Mouse (Mus musculus): ENCODE results near the gene Ap1g2. TPM values are rescaled to one million over a fixed set of nuclear protein-coding genes. Genes with fewer than 3 reads are reported as not detected.
A peak's percentile ranks its signal among the peaks of the same experiment; 100 is the strongest.

Ap1g2 gene
- polyA plus RNA-seq, 1 experiment = 112 TPM

DNA sequence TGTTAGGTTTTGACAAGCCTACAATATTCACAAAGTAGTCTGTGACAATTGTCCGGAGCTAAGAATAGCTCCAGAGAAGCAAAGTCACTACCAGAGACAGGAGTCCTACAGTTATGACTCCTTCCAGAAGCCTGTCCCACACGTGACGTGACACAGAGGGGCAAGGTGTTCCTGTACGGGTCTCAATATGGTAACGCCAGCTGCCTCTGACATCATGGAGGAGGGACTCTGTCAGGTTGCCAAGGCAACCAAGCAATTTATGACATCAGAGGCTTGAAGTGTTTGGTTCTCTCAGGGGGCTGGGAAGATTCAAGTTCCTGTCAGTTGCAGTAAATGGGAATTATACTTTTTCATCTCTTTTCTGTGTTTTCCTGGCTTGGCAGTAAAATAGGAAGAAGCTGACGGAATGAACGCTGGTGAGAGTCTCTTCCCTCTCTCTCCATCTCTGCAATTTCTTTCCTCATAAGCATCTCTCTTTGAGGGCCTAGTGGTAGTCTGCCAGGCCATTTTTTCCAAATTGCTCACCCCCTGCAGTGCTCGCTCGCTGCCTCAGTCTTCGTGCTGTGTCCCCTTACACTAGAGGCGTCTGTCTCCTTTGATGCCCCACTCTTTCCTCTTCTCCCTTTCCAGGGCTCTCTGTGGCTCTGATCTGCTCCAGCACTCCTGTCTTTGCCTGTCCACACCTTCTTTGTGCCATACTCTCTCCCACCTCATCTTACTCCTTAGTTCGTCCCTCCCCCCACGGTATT, 17.0 kb downstream of the Ap1g2 start:
- no peak overlapping the region for H3K27ac ChIP-seq (ENCODE audit: control insufficient read depth, insufficient read depth, low read depth, low read length, poor library complexity)
- H3K4me3 ChIP-seq (replicated peaks; ENCODE audit: control insufficient read depth, low read depth, low read length) = no peak overlapping the region
- WGBS = 71% methylated on average over 13 of the region's 13 CpGs
- TF ChIP-seq POLR2A (IDR thresholded peaks at IDR 0.05; ENCODE audit: borderline replicate concordance, control insufficient read depth, low read depth, low read length) (no peak), CTCF (IDR thresholded peaks at IDR 0.05; ENCODE audit: control insufficient read depth, insufficient read depth, low read length) (no peak)
- H3K4me1 ChIP-seq (ENCODE audit: control insufficient read depth, insufficient read depth, low read length) = no peaks in the 10 kb centered on the region

DNA sequence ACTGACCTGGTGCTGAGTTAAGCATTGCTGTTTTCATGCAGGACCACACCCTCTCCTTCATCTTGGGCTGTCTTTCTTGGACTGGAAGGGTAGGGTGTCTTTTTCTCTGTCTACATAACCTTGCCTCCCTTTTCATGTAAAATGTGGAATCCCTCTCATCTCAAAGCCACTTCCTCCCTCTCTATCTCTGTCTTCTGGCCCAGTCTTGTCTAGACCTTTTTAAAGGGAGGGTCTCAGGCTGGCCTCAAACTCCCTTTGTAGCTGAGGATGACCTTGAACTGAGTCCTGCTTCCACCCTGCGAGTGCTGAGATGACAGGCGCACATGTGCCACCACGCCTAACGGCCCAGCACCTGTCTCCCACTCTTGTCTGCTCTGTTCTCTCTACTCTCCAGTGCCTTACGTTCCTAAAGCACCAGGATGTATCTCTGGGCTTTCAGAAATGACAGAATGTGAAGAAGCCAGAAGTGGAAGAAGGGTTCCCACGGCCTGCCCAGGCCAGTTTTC, 20.3 kb downstream of the Ap1g2 start:
- H3K27ac ChIP-seq (ENCODE audit: control insufficient read depth, insufficient read depth, low read depth, low read length, poor library complexity) = no peak overlapping the region
- no peaks in the 10 kb centered on the region for H3K4me1 ChIP-seq (ENCODE audit: control insufficient read depth, insufficient read depth, low read length)
- TF ChIP-seq POLR2A (IDR thresholded peaks at IDR 0.05; ENCODE audit: borderline replicate concordance, control insufficient read depth, low read depth, low read length) (no peak), CTCF (IDR thresholded peaks at IDR 0.05; ENCODE audit: control insufficient read depth, insufficient read depth, low read length) (no peak)
- WGBS = 79% methylated on average over 6 of the region's 6 CpGs
- no peak overlapping the region for H3K4me3 ChIP-seq (replicated peaks; ENCODE audit: control insufficient read depth, low read depth, low read length)

DNA sequence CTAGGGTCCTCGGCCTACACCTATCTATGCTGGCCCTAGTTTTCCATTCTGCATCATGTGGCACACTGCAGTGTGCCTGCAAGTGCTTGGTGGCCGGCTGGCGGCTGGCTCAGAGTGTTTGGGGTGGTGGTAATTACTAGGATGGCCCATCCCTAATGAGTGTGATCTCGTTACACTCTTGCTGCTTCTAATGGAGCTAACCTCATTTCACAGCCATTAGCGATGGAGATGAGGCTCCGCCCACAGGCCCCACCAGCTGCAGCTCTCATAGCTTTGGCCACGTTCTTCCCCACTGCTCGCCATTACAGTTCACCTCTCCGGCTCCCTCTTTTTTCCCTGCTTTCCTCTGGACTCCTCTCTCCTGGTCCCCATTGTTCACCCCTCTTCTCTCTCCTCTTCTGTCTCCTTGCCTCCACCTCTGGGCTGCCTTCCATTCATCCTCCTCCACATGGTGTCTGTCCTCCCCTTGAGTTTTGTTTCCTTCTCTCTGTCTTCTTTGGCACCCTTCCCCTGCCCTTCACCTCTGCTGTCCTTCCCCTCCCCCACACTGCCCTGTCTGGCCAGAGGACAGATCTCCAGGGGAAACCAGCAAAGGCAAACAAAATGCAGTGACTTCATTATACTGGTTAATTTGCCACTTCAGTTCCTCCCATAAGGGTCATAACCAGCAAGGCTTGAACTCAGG, 20.9 kb downstream of the Ap1g2 start:
- whole genome bisulfite sequencing = 78% methylated on average over 9 of the region's 9 CpGs
- no peaks in the 10 kb centered on the region for H3K4me1 ChIP-seq (ENCODE audit: control insufficient read depth, insufficient read depth, low read length)
- TF ChIP-seq POLR2A (IDR thresholded peaks at IDR 0.05; ENCODE audit: borderline replicate concordance, control insufficient read depth, low read depth, low read length) (no peak), CTCF (IDR thresholded peaks at IDR 0.05; ENCODE audit: control insufficient read depth, insufficient read depth, low read length) (no peak)
- H3K27ac ChIP-seq (ENCODE audit: control insufficient read depth, insufficient read depth, low read depth, low read length, poor library complexity) = no peak overlapping the region
- H3K4me3 ChIP-seq (replicated peaks; ENCODE audit: control insufficient read depth, low read depth, low read length) = no peak overlapping the region

DNA sequence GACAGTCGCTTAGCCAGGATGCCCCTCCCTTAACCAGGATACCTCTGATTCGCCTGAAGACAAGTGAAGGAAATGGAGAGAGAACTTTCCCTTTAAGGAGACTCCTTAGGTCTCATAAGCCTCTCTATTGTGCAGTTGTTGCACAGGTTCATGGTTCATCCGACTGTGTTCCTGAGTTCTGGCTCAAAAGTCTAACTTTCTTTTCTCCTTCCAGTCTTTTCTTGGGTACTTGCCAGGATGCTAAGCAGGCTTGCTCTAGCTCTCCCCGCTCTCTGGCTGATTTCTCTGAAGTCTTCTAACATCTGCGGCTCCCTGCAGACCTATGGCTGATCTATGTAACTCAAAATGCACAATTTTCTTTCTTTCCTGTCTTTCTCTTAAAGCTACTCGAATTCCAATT, 22.9 kb downstream of the Ap1g2 start:
- 83% methylated on average over 6 of the region's 6 CpGs for whole genome bisulfite sequencing
- TF ChIP-seq CTCF (IDR thresholded peaks at IDR 0.05; ENCODE audit: control insufficient read depth, insufficient read depth, low read length) (no peak), POLR2A (IDR thresholded peaks at IDR 0.05; ENCODE audit: borderline replicate concordance, control insufficient read depth, low read depth, low read length) (no peak)
- H3K4me1 ChIP-seq (ENCODE audit: control insufficient read depth, insufficient read depth, low read length) = no peaks in the 10 kb centered on the region
- no peak overlapping the region for H3K4me3 ChIP-seq (replicated peaks; ENCODE audit: control insufficient read depth, low read depth, low read length)
- H3K27ac ChIP-seq (ENCODE audit: control insufficient read depth, insufficient read depth, low read depth, low read length, poor library complexity) = no peak overlapping the region

DNA sequence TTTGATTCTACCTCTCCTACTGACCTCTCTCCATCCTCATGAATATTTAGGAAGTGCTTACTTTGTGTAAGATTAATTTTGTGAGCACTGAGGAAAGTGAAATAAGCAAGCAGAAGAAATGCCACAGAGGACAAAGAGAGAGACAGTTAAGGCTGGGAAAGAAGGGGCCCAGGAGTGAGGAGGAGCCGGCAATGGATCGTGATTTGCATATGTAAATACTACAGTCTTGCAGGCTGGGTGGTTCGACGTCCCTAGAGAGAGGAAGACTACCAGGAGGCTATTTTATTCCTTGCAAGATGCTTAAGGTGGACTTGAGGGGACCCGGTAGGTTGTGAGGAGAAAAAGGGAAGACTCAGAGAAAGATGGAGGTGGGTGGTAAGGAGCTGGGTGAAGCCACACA, 25.3 kb downstream of the Ap1g2 start:
- Histone ChIP-seq H3K4me3 (replicated peaks; ENCODE audit: control insufficient read depth, low read depth, low read length) (no peak overlapping the region), H3K27ac (ENCODE audit: control insufficient read depth, insufficient read depth, low read depth, low read length, poor library complexity) (no peak overlapping the region), H3K4me1 (ENCODE audit: control insufficient read depth, insufficient read depth, low read length) (no peaks in the 10 kb centered on the region)
- no peak for TF ChIP-seq POLR2A (IDR thresholded peaks at IDR 0.05; ENCODE audit: borderline replicate concordance, control insufficient read depth, low read depth, low read length)
- TF ChIP-seq CTCF (IDR thresholded peaks at IDR 0.05; ENCODE audit: control insufficient read depth, insufficient read depth, low read length) = no peak
- WGBS = 83% methylated on average over 5 of the region's 5 CpGs

DNA sequence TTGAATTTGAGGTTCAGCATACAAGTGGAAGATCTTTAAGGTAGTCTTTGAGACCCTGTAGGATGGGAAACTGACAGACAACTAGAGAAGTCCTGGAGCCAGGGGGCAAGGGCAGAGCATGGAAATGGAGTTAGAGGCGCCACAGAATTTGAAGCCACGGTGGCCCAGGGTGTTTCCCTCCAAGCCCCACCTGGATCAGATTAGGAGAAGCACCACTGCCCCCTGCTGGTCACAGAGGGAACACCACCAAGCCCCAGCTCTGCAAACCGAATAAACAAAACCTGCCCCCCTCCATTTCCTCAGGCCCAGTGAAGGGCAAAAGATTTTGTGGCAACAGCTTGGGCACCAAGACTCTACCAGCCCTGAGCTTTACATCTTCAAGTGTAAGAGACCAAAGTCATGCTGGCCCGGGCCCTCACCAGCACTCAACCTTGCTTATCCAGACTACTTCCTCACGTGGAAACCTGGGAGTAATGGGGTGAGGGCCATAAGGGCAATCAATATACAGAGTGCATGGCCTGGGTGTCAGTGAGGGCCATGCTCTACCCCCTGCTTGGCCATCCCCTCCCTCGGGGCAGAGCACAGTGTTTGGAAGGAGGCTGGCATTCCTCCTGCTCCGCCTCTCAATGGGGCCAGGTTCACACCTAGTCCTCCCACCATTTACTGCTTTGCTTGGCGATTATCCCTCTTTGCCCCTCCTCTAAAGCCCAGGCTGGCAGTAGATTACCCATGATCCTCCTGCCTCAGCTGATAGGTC, 27.0 kb downstream of the Ap1g2 start:
- 31% methylated on average over 8 of the region's 8 CpGs for WGBS
- TF ChIP-seq CTCF (IDR thresholded peaks at IDR 0.05; ENCODE audit: control insufficient read depth, insufficient read depth, low read length) (peak; percentile 89), POLR2A (IDR thresholded peaks at IDR 0.05; ENCODE audit: borderline replicate concordance, control insufficient read depth, low read depth, low read length) (no peak)
- Histone ChIP-seq H3K27ac (ENCODE audit: control insufficient read depth, insufficient read depth, low read depth, low read length, poor library complexity) (no peak overlapping the region), H3K4me3 (replicated peaks; ENCODE audit: control insufficient read depth, low read depth, low read length) (no peak overlapping the region), H3K4me1 (ENCODE audit: control insufficient read depth, insufficient read depth, low read length) (no peaks in the 10 kb centered on the region)

DNA sequence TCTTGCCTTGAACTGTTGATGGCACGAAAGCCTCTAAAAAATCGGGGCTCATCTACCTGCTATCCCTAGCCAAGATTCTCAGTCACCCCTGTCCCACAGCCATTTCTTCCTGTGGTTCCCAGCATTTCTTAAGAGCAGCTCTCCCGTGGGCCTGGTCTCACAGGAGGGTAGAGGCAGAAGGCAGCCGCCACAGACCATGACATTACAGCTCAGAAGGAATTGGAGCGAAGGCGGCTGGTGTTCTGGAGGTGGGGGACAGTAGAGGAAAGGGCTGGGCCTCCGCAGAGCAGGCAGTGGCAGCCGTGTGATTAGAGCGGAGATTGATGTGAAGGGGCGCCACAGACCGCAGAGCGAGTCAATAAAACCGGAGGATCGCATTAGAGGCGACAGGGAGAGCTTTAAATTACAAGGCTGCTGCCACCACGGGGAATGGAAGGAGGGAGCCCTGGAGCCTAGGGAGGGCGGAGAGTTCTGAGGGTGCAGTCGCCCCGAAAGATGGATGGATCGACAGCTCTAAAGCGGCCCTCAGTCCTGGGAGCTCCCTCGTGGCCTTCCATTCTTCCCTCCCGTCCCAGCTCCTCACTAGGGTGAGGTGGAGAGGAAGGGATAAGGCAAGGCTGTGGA, 27.9 kb downstream of the Ap1g2 start:
- TF ChIP-seq POLR2A (IDR thresholded peaks at IDR 0.05; ENCODE audit: borderline replicate concordance, control insufficient read depth, low read depth, low read length) (no peak), CTCF (IDR thresholded peaks at IDR 0.05; ENCODE audit: control insufficient read depth, insufficient read depth, low read length) (no peak)
- 11% methylated on average over 23 of the region's 23 CpGs for WGBS

More for the DNA sequence above, 27.9 kb downstream of the Ap1g2 start:
- Histone ChIP-seq H3K27ac (ENCODE audit: control insufficient read depth, insufficient read depth, low read depth, low read length, poor library complexity) (no peak overlapping the region), H3K4me1 (ENCODE audit: control insufficient read depth, insufficient read depth, low read length) (no peaks in the 10 kb centered on the region), H3K4me3 (replicated peaks; ENCODE audit: control insufficient read depth, low read depth, low read length) (no peak overlapping the region)

All from bone marrow, adult 2 months (tissue).